Mouse (Mus musculus) midbrain, postnatal 0 days (tissue): ENCODE measurements around the gene Ankmy2. TPM values are rescaled to one million over a fixed set of nuclear protein-coding genes. Genes with fewer than 3 reads are reported as not detected.
A peak's percentile ranks its signal among the peaks of the same experiment; 100 is the strongest.

Experiments
- ATAC-seq: fragments of 200-750 bp; cut with Nextera tagmentation; 2 replicates; pipeline ENCODE4 v1.8.0; 2017; ENCODE audit warnings: moderate number of reproducible peaks, mild to moderate bottlenecking, moderate TSS enrichment, moderate library complexity; ENCODE audit not compliant: low FRiP score
- DNase-seq: peaks from one replicate; pipeline ENCODE4 v3.0.0-alpha.2; 2015; ENCODE audit warnings: low spot score
- H3K27ac ChIP-seq: fragments of 300-500 bp; sonication (generic); 2 replicates; pipeline ENCODE4 v1.5.1; 2014; ENCODE audit warnings: low read depth, mild to moderate bottlenecking, low read length, mixed read lengths
- H3K27me3 ChIP-seq: fragments of 300-500 bp; sonication (generic); 2 replicates; pipeline ENCODE4 v1.6.1; 2014; ENCODE audit warnings: low read length, control low read depth, mixed read lengths; ENCODE audit not compliant: insufficient read depth
- H3K36me3 ChIP-seq: fragments of 300-500 bp; sonication (generic); 2 replicates; pipeline ENCODE4 v1.6.1; 2014; ENCODE audit warnings: low read length, control low read depth, mixed read lengths; ENCODE audit not compliant: insufficient read depth
- H3K4me1 ChIP-seq: fragments of 300-500 bp; sonication (generic); 2 replicates; pipeline ENCODE4 v1.6.1; 2014; ENCODE audit warnings: mild to moderate bottlenecking, control low read depth, antibody characterized with exemption, low read length, mixed read lengths; ENCODE audit not compliant: insufficient read depth
- H3K4me2 ChIP-seq: fragments of 300-500 bp; sonication (generic); 2 replicates; pipeline ENCODE4 v1.6.1; 2014; ENCODE audit warnings: low read depth, mild to moderate bottlenecking, low read length, mixed read lengths; ENCODE audit not compliant: poor library complexity, severe bottlenecking
- H3K4me3 ChIP-seq: fragments of 300-500 bp; sonication (generic); 2 replicates; pipeline ENCODE4 v1.5.1; 2014; ENCODE audit warnings: low read depth, mild to moderate bottlenecking, low read length, moderate library complexity
- H3K9ac ChIP-seq: fragments of 300-500 bp; sonication (generic); replicated peaks from 2 replicates; pipeline ENCODE4 v1.6.1; 2014; ENCODE audit warnings: mild to moderate bottlenecking, low read length, moderate library complexity, mixed read lengths; ENCODE audit not compliant: poor library complexity, severe bottlenecking
- H3K9me3 ChIP-seq: fragments of 300-500 bp; sonication (generic); 2 replicates; pipeline ENCODE4 v1.6.1; 2016; ENCODE audit warnings: low read length, control low read depth
- CTCF ChIP-seq: IDR thresholded peaks from 2 replicates; pipeline ENCODE4 v1.5.1; 2016; ENCODE audit warnings: antibody characterized with exemption, mild to moderate bottlenecking
- WGBS: fragments of 180-500 bp; shearing (Covaris S2); extraction: QIAGEN DNeasy Blood & Tissue Kit; methylation state at CpG from one replicate; pipeline ENCODE4 v1.1.7; 2014; 5-methylcytosine and 5-hydroxymethylcytosine counted together
- polyA plus RNA-seq: library from polyadenylated mRNA; unstranded; fragments of >200 nt; fragmentation: Nextera tagmentation; extraction: Ambion mirVana; gene quantifications from 2 replicates; pipeline ENCODE4 v1.2.1, GENCODE M21; 2015
- total RNA-seq: library from RNA; depleted of rRNA; stranded (reverse); fragments of >200 nt; gene quantifications from 2 replicates; pipeline ENCODE4 v1.2.3, GENCODE M21; 2014

Gene Ankmy2
- total and polyA plus RNA-seq, 2 experiments from 2014 or later = 64.6 to 88.5 TPM

GRCm38 (mm10) chr12:36134111-36134510, 22.8 kb upstream of the Ankmy2 start:
- DNase-seq = no peak
- no peaks in the 10 kb centered on the region for H3K9me3 ChIP-seq
- no peak overlapping the region for H3K4me2 ChIP-seq
- 89% methylated on average over 5 of the region's 5 CpGs for WGBS
- peaks cover 21% of the 10 kb centered on the region for H3K36me3 ChIP-seq
- H3K27ac ChIP-seq = no peak overlapping the region
- H3K4me3 ChIP-seq = no peak overlapping the region
- no peaks in the 10 kb centered on the region for H3K4me1 ChIP-seq
- no peak for ATAC-seq
- no peak for TF ChIP-seq CTCF
- no peak overlapping the region for H3K9ac ChIP-seq
- H3K27me3 ChIP-seq = no peaks in the 10 kb centered on the region

GRCm38 (mm10) chr12:36135409-36135808, 21.5 kb upstream of the Ankmy2 start:
- no peak for ATAC-seq
- no peak for TF ChIP-seq CTCF

DNA sequence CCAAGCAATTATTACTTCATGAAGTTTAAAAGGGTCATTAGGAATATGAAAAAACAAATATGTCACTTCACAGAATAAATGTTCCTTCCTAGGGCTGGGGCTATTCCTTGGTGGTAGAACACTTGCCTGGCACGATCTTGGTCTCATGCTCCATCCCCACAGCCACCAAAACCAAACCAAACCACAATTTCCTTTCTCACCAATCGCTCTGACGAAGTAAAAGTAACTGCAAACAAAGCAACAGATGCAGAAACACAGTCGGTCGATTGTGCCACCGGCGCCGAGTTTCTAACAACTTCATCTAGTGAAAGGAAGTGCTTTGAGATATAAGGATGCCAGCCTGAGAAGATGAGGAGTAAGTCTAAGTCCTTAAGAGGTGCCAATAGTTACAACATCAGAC, 20.6 kb upstream of the Ankmy2 start:
- no peak overlapping the region for H3K27ac ChIP-seq
- no peak overlapping the region for H3K9ac ChIP-seq
- H3K9me3 ChIP-seq = no peaks in the 10 kb centered on the region
- H3K36me3 ChIP-seq = peaks cover 17% of the 10 kb centered on the region
- H3K4me2 ChIP-seq = no peak overlapping the region
- no peak for TF ChIP-seq CTCF
- no peak for DNase-seq
- WGBS = 94% methylated on average over 8 of the region's 8 CpGs
- H3K4me1 ChIP-seq = no peaks in the 10 kb centered on the region
- no peaks in the 10 kb centered on the region for H3K27me3 ChIP-seq
- no peak overlapping the region for H3K4me3 ChIP-seq
- ATAC-seq = no peak

More at GRCm38 (mm10) chr12:36135409-36135808, 21.5 kb upstream of the Ankmy2 start:
- 96% methylated on average over 3 of the region's 3 CpGs for WGBS
- Histone ChIP-seq H3K4me3 (no peak overlapping the region), H3K9me3 (no peaks in the 10 kb centered on the region), H3K4me1 (no peaks in the 10 kb centered on the region), H3K4me2 (no peak overlapping the region), H3K27ac (no peak overlapping the region), H3K36me3 (peaks cover 17% of the 10 kb centered on the region), H3K9ac (no peak overlapping the region), H3K27me3 (no peaks in the 10 kb centered on the region)
- no peak for DNase-seq

- ATAC-seq (no peak), DNase-seq (no peak)
- Histone ChIP-seq H3K27me3 (no peaks in the 10 kb centered on the region), H3K4me2 (no peak overlapping the region), H3K27ac (no peak overlapping the region), H3K9ac (no peak overlapping the region), H3K4me1 (no peaks in the 10 kb centered on the region), H3K36me3 (peaks cover 11% of the 10 kb centered on the region), H3K4me3 (no peak overlapping the region), H3K9me3 (no peaks in the 10 kb centered on the region)
- no peak for TF ChIP-seq CTCF
- WGBS = 92% methylated on average over 4 of the region's 4 CpGs
Measured at GRCm38 (mm10) chr12:36137192-36137591, 19.7 kb upstream of the Ankmy2 start.

DNA sequence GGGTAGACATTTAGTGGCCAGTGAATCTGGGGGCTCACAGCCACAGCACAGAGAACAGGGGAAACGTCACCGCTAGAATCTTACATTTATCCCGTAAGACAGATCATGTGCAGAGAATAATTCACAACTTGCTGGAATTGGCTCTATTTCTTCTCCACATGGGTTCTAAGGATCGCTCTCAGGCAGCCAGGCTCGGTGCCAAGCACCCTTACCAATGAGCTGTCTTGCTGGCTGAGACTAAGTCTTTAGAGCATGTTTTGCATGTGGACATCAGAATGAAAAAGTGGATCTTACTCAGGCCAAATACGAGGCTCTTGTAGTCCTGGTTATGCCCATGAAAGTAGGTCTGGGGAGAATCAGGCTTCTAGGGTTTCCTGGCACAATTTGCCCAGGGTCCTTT, 16.5 kb upstream of the Ankmy2 start:
- Histone ChIP-seq H3K4me3 (no peak overlapping the region), H3K27ac (no peak overlapping the region), H3K27me3 (no peaks in the 10 kb centered on the region), H3K9me3 (no peaks in the 10 kb centered on the region), H3K4me1 (no peaks in the 10 kb centered on the region), H3K36me3 (no peaks in the 10 kb centered on the region; the same call in 1 of the 2 replicates), H3K4me2 (no peak overlapping the region), H3K9ac (no peak overlapping the region)
- DNase-seq (peak; percentile 28), ATAC-seq (no peak)
- TF ChIP-seq CTCF = no peak
- 82% methylated on average over 6 of the region's 6 CpGs for WGBS

GRCm38 (mm10) chr12:36146230-36147011, 10.5 kb upstream of the Ankmy2 start:
- H3K9ac ChIP-seq = no peak overlapping the region
- 93% methylated on average over 3 of the region's 3 CpGs for WGBS
- no peaks in the 10 kb centered on the region for H3K4me1 ChIP-seq
- no peak overlapping the region for H3K4me2 ChIP-seq
- H3K27me3 ChIP-seq = no peaks in the 10 kb centered on the region
- no peaks in the 10 kb centered on the region for H3K9me3 ChIP-seq
- no peak overlapping the region for H3K27ac ChIP-seq
- no peaks in the 10 kb centered on the region for H3K36me3 ChIP-seq
- H3K4me3 ChIP-seq = no peak overlapping the region
- DNase-seq (no peak), ATAC-seq (no peak)
- TF ChIP-seq CTCF = peak; percentile 52
